In genomic region chr4:114611166-114611929, GRCm38 (mm10) we compare ENCODE assay signal across 11 mouse cellular contexts.
A peak's percentile ranks its signal among the peaks of the same experiment; 100 is the strongest.
DNase-seq lines count a peak whose midpoint lies in the region; ATAC-seq lines count a peak whose summit lies in the region.
"Had no signal": no experiment of that assay in that cellular context is flagged by ENCODE, and none has a peak within 500 bp of the region (broad histone marks: within the 10 kb centered on the region; RNA-seq: fewer than 3 reads in every experiment).

No protein-coding gene starts in this region.

- no peak overlapping the region for H3K9ac ChIP-seq in embryonic facial prominence, embryonic 13.5 days
- H3K9ac ChIP-seq: neural tube, embryonic 13.5 days had no signal

- no peak overlapping the region for H3K4me2 ChIP-seq in embryonic facial prominence, embryonic 13.5 days
- H3K4me2 ChIP-seq: neural tube, embryonic 13.5 days had no signal

- no peak overlapping the region for H3K4me3 ChIP-seq in embryonic facial prominence, embryonic 13.5 days
- H3K4me3 ChIP-seq: neural tube, embryonic 13.5 days had no signal

- no peaks in the 10 kb centered on the region for H3K9me3 ChIP-seq in embryonic facial prominence, embryonic 13.5 days
- H3K9me3 ChIP-seq: neural tube, embryonic 13.5 days had no signal

- H3K27ac ChIP-seq in embryonic facial prominence, embryonic 13.5 days = no peak overlapping the region
- H3K27ac ChIP-seq: neural tube, embryonic 13.5 days had no signal

- 79% methylated on average over 8 of the region's 8 CpGs for WGBS in embryonic facial prominence, embryonic 13.5 days

- no peaks in the 10 kb centered on the region for H3K27me3 ChIP-seq in embryonic facial prominence, embryonic 13.5 days
- H3K27me3 ChIP-seq: neural tube, embryonic 13.5 days had no signal

- H3K36me3 ChIP-seq in embryonic facial prominence, embryonic 13.5 days = no peaks in the 10 kb centered on the region
- H3K36me3 ChIP-seq: neural tube, embryonic 13.5 days had no signal

- peak; percentile 12; the same call in 1 of the 2 replicates for ATAC-seq in embryonic facial prominence, embryonic 13.5 days (ENCODE audit: insufficient number of reproducible peaks, insufficient read depth, low FRiP score, low TSS enrichment, low read depth)

- DNase-seq in cerebellum, adult 9-10 months = peak; percentile 5
- DNase-seq in cerebellum, adult 8-10 months = no peak
- peak; percentile 53 for DNase-seq in kidney, postnatal 10 days
- no peak for DNase-seq in kidney, adult 11 months
- peak; percentile 42 for DNase-seq in 3T3-L1 (ENCODE audit: low read depth, low spot score)
- no peak for DNase-seq in ovary, postnatal 10 days (ENCODE audit: low spot score)
- DNase-seq in frontal cortex, postnatal 25 days (ENCODE audit: low spot score in 2 of 2) = no peak
- DNase-seq: B cell, adult 2 months; thymus, adult 2 months had no signal

- peaks cover 11% of the 10 kb centered on the region; the same call in 1 of the 2 replicates for H3K4me1 ChIP-seq in embryonic facial prominence, embryonic 13.5 days
- H3K4me1 ChIP-seq: neural tube, embryonic 13.5 days had no signal

Comparison
In these comparisons a context has a peak if more than half of its experiments do, and no peak if none do; other contexts are left out.
1. DNase-seq: peak in cerebellum, adult 9-10 months (single experiment), kidney, postnatal 10 days (single experiment) and 3T3-L1 (single experiment); none in cerebellum, adult 8-10 months (single experiment), kidney, adult 11 months (single experiment), ovary, postnatal 10 days (single experiment) and frontal cortex, postnatal 25 days (0 of 2).